Mouse (Mus musculus): ENCODE data around the gene Omg. TPM values are rescaled to one million over a fixed set of nuclear protein-coding genes. Genes with fewer than 3 reads are reported as not detected.

Gene Omg
- polyA plus RNA-seq, 1 experiment from 2014 or later, result 0.56 TPM

DNA sequence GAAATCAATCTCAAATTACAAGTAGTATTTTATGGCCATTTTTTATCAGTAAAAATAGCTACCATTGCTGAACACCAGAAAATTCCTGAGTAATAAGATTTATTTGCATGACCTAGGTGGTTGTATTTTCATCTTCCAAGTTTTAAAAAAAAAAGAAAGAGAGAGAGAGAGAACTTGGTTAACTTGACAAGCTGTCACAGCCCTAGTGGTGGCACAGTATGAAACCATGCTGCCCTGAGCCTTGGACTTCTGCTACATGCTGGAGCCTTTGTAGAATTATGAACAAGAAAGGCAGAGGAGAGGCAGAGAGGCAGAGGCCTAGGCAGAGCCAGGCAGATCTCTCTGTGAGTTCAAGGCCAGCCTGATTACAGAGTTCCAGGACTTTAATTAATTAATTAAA lies 18.0 kb upstream of the Omg start:
- Histone ChIP-seq H3K4me1 (ENCODE audit: control insufficient read depth, insufficient read depth, low read length) (no peaks in the 10 kb centered on the region), H3K27ac (ENCODE audit: low read depth, low read length) (no peak overlapping the region), H3K9me3 (ENCODE audit: control insufficient read depth, low read length) (no peaks in the 10 kb centered on the region), H3K27me3 (ENCODE audit: control insufficient read depth, insufficient read depth, low read length) (no peaks in the 10 kb centered on the region), H3K36me3 (ENCODE audit: control insufficient read depth, insufficient read depth, low read length) (no peaks in the 10 kb centered on the region), H3K9ac (ENCODE audit: low read length) (no peak overlapping the region), H3K4me2 (ENCODE audit: low read depth) (no peak overlapping the region), H3K4me3 (ENCODE audit: low read depth, low read length) (no peak overlapping the region)
- no peak for DNase-seq (ENCODE audit: low spot score)
- ATAC-seq (ENCODE audit: insufficient read depth, low FRiP score, low TSS enrichment), result no peak

DNA sequence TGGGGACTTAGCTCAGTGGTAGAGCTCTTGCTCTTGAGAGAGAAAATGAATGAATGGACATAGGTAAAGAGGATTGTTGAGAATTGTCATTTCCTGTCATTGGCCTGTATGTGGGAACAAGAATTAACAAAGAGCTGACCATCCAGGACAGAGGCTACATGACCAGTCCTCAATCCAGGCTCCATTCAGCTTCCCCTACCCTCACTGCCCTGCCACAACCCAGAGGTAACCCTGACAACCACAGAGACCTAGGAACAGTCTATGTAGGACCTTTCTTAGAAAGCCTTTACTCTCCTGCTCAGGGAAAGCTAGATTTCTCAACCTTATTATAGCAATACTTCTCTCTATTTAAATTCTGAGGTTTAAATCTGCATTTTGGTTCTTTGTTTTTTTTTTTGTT lies 16.9 kb upstream of the Omg start:
- Histone ChIP-seq H3K4me1 (ENCODE audit: control insufficient read depth, insufficient read depth, low read length) (no peaks in the 10 kb centered on the region), H3K36me3 (ENCODE audit: control insufficient read depth, insufficient read depth, low read length) (no peaks in the 10 kb centered on the region), H3K27ac (ENCODE audit: low read depth, low read length) (no peak overlapping the region), H3K4me2 (ENCODE audit: low read depth) (no peak overlapping the region), H3K9ac (ENCODE audit: low read length) (no peak overlapping the region), H3K4me3 (ENCODE audit: low read depth, low read length) (no peak overlapping the region), H3K27me3 (ENCODE audit: control insufficient read depth, insufficient read depth, low read length) (no peaks in the 10 kb centered on the region), H3K9me3 (ENCODE audit: control insufficient read depth, low read length) (no peaks in the 10 kb centered on the region)
- ATAC-seq (ENCODE audit: insufficient read depth, low FRiP score, low TSS enrichment) (no peak), DNase-seq (ENCODE audit: low spot score) (no peak)

DNA sequence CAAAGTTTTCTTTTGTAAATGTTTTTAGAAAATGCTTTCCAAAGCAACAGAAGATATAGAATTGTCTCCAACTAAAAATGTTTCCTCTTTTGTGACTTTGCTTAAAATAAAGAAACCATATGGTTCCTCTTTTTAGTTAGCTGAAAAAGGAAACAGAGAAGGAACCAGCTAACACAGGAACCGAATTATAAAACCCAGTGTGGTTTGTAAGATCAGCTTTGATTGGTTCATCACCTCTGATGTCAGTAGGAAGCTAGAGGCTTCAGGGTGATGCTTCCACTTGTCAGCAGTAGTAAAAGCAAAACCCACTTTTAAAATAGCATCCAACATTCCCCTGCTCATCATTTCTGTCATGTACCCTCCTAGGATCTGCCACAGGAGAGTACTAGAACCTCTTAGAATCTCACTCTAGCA lies 16.0 kb upstream of the Omg start:
- Histone ChIP-seq H3K4me2 (ENCODE audit: low read depth) (no peak overlapping the region), H3K36me3 (ENCODE audit: control insufficient read depth, insufficient read depth, low read length) (no peaks in the 10 kb centered on the region), H3K9ac (ENCODE audit: low read length) (no peak overlapping the region), H3K27me3 (ENCODE audit: control insufficient read depth, insufficient read depth, low read length) (no peaks in the 10 kb centered on the region), H3K9me3 (ENCODE audit: control insufficient read depth, low read length) (no peaks in the 10 kb centered on the region), H3K4me1 (ENCODE audit: control insufficient read depth, insufficient read depth, low read length) (no peaks in the 10 kb centered on the region), H3K27ac (ENCODE audit: low read depth, low read length) (no peak overlapping the region), H3K4me3 (ENCODE audit: low read depth, low read length) (no peak overlapping the region)
- 80% methylated on average over 1 of the region's 1 CpGs for WGBS
- ATAC-seq (ENCODE audit: insufficient read depth, low FRiP score, low TSS enrichment), result no peak
- DNase-seq (ENCODE audit: low spot score), result no peak

DNA sequence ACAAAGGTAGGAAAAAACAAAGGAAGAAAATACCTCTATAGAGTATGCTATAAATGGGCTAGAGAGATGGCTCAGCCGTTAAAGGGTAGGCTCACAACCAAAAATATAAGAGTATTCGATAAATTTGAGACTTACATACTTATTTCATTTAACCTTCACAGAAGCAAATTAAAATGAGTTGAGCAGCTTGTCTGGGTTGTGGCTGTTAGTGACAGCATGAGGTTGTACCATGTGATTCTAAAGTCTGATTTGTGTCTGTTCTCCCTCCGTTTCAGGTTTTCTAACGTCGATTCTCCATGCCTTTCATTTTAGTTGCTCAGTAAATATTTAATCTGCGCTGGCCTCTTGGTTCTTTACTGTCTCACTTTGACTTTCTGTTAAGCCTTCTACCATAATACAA lies 15.4 kb upstream of the Omg start:
- Histone ChIP-seq H3K4me3 (ENCODE audit: low read depth, low read length) (no peak overlapping the region), H3K36me3 (ENCODE audit: control insufficient read depth, insufficient read depth, low read length) (no peaks in the 10 kb centered on the region), H3K4me2 (ENCODE audit: low read depth) (no peak overlapping the region), H3K27me3 (ENCODE audit: control insufficient read depth, insufficient read depth, low read length) (no peaks in the 10 kb centered on the region), H3K9me3 (ENCODE audit: control insufficient read depth, low read length) (no peaks in the 10 kb centered on the region), H3K27ac (ENCODE audit: low read depth, low read length) (no peak overlapping the region), H3K9ac (ENCODE audit: low read length) (no peak overlapping the region), H3K4me1 (ENCODE audit: control insufficient read depth, insufficient read depth, low read length) (no peaks in the 10 kb centered on the region)
- ATAC-seq (ENCODE audit: insufficient read depth, low FRiP score, low TSS enrichment), result no peak
- 90% methylated on average over 6 of the region's 6 CpGs for WGBS
- DNase-seq (ENCODE audit: low spot score), result no peak

DNA sequence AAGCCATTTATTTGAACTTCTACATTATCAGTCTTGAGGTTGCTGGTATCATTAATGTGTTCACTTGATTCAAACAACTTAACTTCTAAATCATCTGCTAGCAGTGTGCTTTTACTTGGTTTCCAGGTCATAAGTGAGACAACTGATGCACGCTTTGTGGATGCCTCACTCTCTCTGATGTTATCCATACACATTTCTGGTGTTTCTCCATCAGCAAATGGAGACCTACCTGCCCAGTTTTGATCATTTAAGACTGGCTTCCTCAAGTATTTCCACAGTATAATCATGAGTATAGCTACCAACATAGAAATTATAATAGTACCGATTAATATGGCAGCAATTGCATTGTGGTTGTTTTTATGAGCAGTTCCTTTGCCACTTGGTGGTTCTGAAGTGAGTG lies 11.9 kb upstream of the Omg start:
- no peak overlapping the region for H3K4me3 ChIP-seq (ENCODE audit: low read depth, low read length)
- ATAC-seq (ENCODE audit: insufficient read depth, low FRiP score, low TSS enrichment) (no peak), DNase-seq (ENCODE audit: low spot score) (no peak)
- H3K9me3 ChIP-seq (ENCODE audit: control insufficient read depth, low read length), result no peaks in the 10 kb centered on the region
- WGBS, result 89% methylated on average over 2 of the region's 2 CpGs
- no peaks in the 10 kb centered on the region for H3K36me3 ChIP-seq (ENCODE audit: control insufficient read depth, insufficient read depth, low read length)
- H3K4me1 ChIP-seq (ENCODE audit: control insufficient read depth, insufficient read depth, low read length), result no peaks in the 10 kb centered on the region
- no peak overlapping the region for H3K4me2 ChIP-seq (ENCODE audit: low read depth)
- H3K27ac ChIP-seq (ENCODE audit: low read depth, low read length), result no peak overlapping the region
- H3K27me3 ChIP-seq (ENCODE audit: control insufficient read depth, insufficient read depth, low read length), result no peaks in the 10 kb centered on the region
- H3K9ac ChIP-seq (ENCODE audit: low read length), result no peak overlapping the region

DNA sequence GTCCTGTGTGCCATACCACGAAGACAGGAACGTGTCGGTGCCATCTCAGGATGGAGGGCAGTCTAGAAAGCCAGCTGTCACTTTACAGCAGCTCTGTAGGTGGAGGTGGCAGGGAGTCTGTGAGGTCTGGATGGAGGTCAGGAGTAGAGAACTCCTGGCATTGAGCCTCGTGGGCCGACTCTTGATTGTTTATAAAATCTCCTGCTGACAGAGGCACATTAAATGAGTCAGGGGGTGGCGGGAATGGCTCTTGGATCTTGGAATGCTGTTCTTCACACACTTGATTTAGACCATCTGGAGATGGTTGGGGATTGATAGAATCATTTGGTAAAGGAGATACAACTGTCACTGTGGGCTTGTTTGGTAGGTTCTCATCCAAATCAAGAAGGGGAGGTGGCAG lies 11.4 kb upstream of the Omg start:
- Histone ChIP-seq H3K9me3 (ENCODE audit: control insufficient read depth, low read length) (no peaks in the 10 kb centered on the region), H3K4me3 (ENCODE audit: low read depth, low read length) (no peak overlapping the region), H3K4me1 (ENCODE audit: control insufficient read depth, insufficient read depth, low read length) (no peaks in the 10 kb centered on the region), H3K36me3 (ENCODE audit: control insufficient read depth, insufficient read depth, low read length) (no peaks in the 10 kb centered on the region), H3K27ac (ENCODE audit: low read depth, low read length) (no peak overlapping the region), H3K9ac (ENCODE audit: low read length) (no peak overlapping the region), H3K27me3 (ENCODE audit: control insufficient read depth, insufficient read depth, low read length) (no peaks in the 10 kb centered on the region), H3K4me2 (ENCODE audit: low read depth) (no peak overlapping the region)
- WGBS, result 70% methylated on average over 6 of the region's 6 CpGs
- no peak for ATAC-seq (ENCODE audit: insufficient read depth, low FRiP score, low TSS enrichment)
- no peak for DNase-seq (ENCODE audit: low spot score)

DNA sequence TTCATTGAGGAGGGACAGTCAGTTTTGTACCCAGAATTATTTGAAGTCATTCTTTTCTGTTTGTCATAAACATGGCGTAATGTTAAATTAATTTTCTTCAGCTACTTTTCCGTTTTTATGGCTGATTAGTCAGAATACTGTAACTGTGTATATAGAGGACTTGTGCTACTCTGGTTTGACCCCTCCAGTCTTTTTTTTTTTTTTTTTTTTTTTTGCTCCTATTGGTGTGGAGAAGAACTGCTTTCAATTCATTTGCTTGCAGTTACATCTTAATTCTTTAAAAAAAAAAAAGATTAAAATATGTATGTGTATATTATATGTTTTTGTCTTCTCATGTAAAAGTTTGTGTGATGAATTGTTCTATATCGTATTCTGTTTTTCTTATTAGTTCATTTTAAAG lies 8.1 kb upstream of the Omg start:
- no peak for DNase-seq (ENCODE audit: low spot score)
- WGBS, result 91% methylated on average over 3 of the region's 3 CpGs
- ATAC-seq (ENCODE audit: insufficient read depth, low FRiP score, low TSS enrichment), result no peak

DNA sequence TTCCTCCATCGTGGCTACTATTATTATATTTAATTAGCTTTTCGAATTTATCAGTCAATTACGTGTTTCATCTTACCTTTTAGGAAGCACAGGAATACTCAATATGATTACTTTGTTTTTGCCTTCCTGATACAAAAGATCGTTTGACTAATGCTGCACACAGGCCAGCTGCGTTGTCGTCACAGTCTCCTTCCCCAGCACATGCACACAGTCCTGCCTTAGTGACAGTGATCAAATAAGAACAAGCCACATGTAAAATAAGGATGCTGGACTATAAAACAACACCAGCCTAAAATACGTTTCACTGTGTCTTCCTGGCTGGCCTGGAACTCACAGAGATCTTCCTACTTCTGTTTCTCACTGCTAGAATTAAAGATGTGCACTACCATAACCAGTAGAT lies 622 bp upstream of the Omg start:
- no peak overlapping the region for H3K27ac ChIP-seq (ENCODE audit: low read depth, low read length)
- H3K4me1 ChIP-seq (ENCODE audit: control insufficient read depth, insufficient read depth, low read length), result no peaks in the 10 kb centered on the region
- H3K9me3 ChIP-seq (ENCODE audit: control insufficient read depth, low read length), result no peaks in the 10 kb centered on the region
- H3K36me3 ChIP-seq (ENCODE audit: control insufficient read depth, insufficient read depth, low read length), result no peaks in the 10 kb centered on the region
- H3K4me2 ChIP-seq (ENCODE audit: low read depth), result no peak overlapping the region
- 90% methylated on average over 7 of the region's 7 CpGs for WGBS
- H3K9ac ChIP-seq (ENCODE audit: low read length), result no peak overlapping the region
- H3K27me3 ChIP-seq (ENCODE audit: control insufficient read depth, insufficient read depth, low read length), result no peaks in the 10 kb centered on the region
- DNase-seq (ENCODE audit: low spot score), result no peak
- H3K4me3 ChIP-seq (ENCODE audit: low read depth, low read length), result no peak overlapping the region
- ATAC-seq (ENCODE audit: insufficient read depth, low FRiP score, low TSS enrichment), result no peak

More for the DNA sequence above, 8.1 kb upstream of the Omg start:
- Histone ChIP-seq H3K4me2 (ENCODE audit: low read depth) (no peak overlapping the region), H3K9ac (ENCODE audit: low read length) (no peak overlapping the region), H3K27ac (ENCODE audit: low read depth, low read length) (no peak overlapping the region), H3K36me3 (ENCODE audit: control insufficient read depth, insufficient read depth, low read length) (no peaks in the 10 kb centered on the region), H3K9me3 (ENCODE audit: control insufficient read depth, low read length) (no peaks in the 10 kb centered on the region), H3K27me3 (ENCODE audit: control insufficient read depth, insufficient read depth, low read length) (no peaks in the 10 kb centered on the region), H3K4me1 (ENCODE audit: control insufficient read depth, insufficient read depth, low read length) (no peaks in the 10 kb centered on the region), H3K4me3 (ENCODE audit: low read depth, low read length) (no peak overlapping the region)

DNA sequence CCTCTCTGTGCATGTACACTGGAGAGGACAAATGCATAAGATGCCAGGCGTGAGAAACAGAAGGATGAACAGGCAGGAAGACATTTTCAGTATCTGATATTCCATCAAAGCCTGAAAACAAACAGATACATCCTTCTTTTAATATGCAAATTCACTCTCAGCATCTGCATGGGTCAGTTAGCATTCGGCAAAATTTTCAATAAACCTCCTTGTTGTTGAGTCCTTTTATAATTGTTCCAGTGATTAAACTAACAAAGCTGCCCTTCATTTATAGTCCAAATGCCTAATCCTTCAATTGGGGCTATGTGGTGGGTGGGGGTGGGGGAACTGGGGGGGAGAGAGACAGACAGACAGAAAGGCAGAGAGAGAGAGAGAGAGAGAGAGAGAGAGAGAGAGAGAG lies 967 bp downstream of the Omg start:
- 47% methylated on average over 2 of the region's 2 CpGs for WGBS
- H3K4me2 ChIP-seq (ENCODE audit: low read depth), result no peak overlapping the region
- H3K36me3 ChIP-seq (ENCODE audit: control insufficient read depth, insufficient read depth, low read length), result no peaks in the 10 kb centered on the region
- ATAC-seq (ENCODE audit: insufficient read depth, low FRiP score, low TSS enrichment), result no peak
- no peak for DNase-seq (ENCODE audit: low spot score)
- no peak overlapping the region for H3K9ac ChIP-seq (ENCODE audit: low read length)
- no peak overlapping the region for H3K4me3 ChIP-seq (ENCODE audit: low read depth, low read length)
- no peaks in the 10 kb centered on the region for H3K27me3 ChIP-seq (ENCODE audit: control insufficient read depth, insufficient read depth, low read length)
- H3K27ac ChIP-seq (ENCODE audit: low read depth, low read length), result no peak overlapping the region
- no peaks in the 10 kb centered on the region for H3K9me3 ChIP-seq (ENCODE audit: control insufficient read depth, low read length)
- H3K4me1 ChIP-seq (ENCODE audit: control insufficient read depth, insufficient read depth, low read length), result no peaks in the 10 kb centered on the region

Measured in neural tube, embryonic 11.5 days (tissue).